Mouse (Mus musculus): Measurements from ENCODE around the gene Sirpa. TPM values are rescaled to one million over a fixed set of nuclear protein-coding genes. Genes with fewer than 3 reads are reported as not detected.
A peak's percentile ranks its signal among the peaks of the same experiment; 100 is the strongest.

The Sirpa gene
- total RNA-seq, 2 experiments from 2014 or later = 289 to 299 TPM

GRCm38 (mm10) chr2:129576611-129577447, 15.8 kb upstream of the Sirpa start:
- peak in 1 of 2 experiments; percentile 65 for DNase-seq (ENCODE audit: extremely low spot score in 1 of 2, low spot score in 2 of 2)
- intact Hi-C loops (cut with DNase I) = no loop called here

GRCm38 (mm10) chr2:129580656-129581055, 12.0 kb upstream of the Sirpa start:
- intact Hi-C loops (cut with DNase I) = no loop called here
- DNase-seq (ENCODE audit: extremely low spot score in 1 of 2, low spot score in 2 of 2) = no peak

- intact Hi-C loops (cut with DNase I) = no loop called here
- DNase-seq (ENCODE audit: extremely low spot score in 1 of 2, low spot score in 2 of 2) = no peak
Measured at GRCm38 (mm10) chr2:129581826-129582225, 10.8 kb upstream of the Sirpa start.

GRCm38 (mm10) chr2:129582261-129582660, 10.4 kb upstream of the Sirpa start:
- no peak for DNase-seq (ENCODE audit: extremely low spot score in 1 of 2, low spot score in 2 of 2)
- intact Hi-C loops (cut with DNase I) = no loop called here

- DNase-seq (ENCODE audit: extremely low spot score in 1 of 2, low spot score in 2 of 2) = no peak
- intact Hi-C loops (cut with DNase I) = no loop called here
Measured at GRCm38 (mm10) chr2:129584905-129585304, 7.7 kb upstream of the Sirpa start.

- intact Hi-C loops (cut with DNase I) = no loop called here
- DNase-seq (ENCODE audit: extremely low spot score in 1 of 2, low spot score in 2 of 2) = no peak
Measured at GRCm38 (mm10) chr2:129585904-129586514, 6.6 kb upstream of the Sirpa start.

- no peak for DNase-seq (ENCODE audit: extremely low spot score in 1 of 2, low spot score in 2 of 2)
- intact Hi-C loops (cut with DNase I) = no loop called here
Measured at GRCm38 (mm10) chr2:129587241-129587640, 5.4 kb upstream of the Sirpa start.

- intact Hi-C loops (cut with DNase I) = no loop called here
- no peak for DNase-seq (ENCODE audit: extremely low spot score in 1 of 2, low spot score in 2 of 2)
Measured at GRCm38 (mm10) chr2:129587825-129588251, 4.8 kb upstream of the Sirpa start.

- DNase-seq (ENCODE audit: extremely low spot score in 1 of 2, low spot score in 2 of 2) = no peak
- intact Hi-C loops (cut with DNase I) = loop anchor here (2.0 to 5.0 kb wide), 2 partner anchors 50 to 89 kb away; no protein-coding TSS in a partner anchor
Measured at GRCm38 (mm10) chr2:129591897-129592296, 738 bp upstream of the Sirpa start.

- DNase-seq (ENCODE audit: extremely low spot score in 1 of 2, low spot score in 2 of 2) = peak; percentile 83 to 92
- intact Hi-C loops (cut with DNase I) = loop anchor here (2.0 to 5.0 kb wide), 2 partner anchors 51 to 91 kb away; no protein-coding TSS in a partner anchor
Measured at GRCm38 (mm10) chr2:129593141-129593875, 673 bp downstream of the Sirpa start.

- intact Hi-C loops (cut with DNase I) = loop anchor here (2.0 to 5.0 kb wide), 2 partner anchors 52 to 91 kb away; no protein-coding TSS in a partner anchor
- no peak for DNase-seq (ENCODE audit: extremely low spot score in 1 of 2, low spot score in 2 of 2)
Measured at GRCm38 (mm10) chr2:129593876-129594421, 1.3 kb downstream of the Sirpa start.

- intact Hi-C loops (cut with DNase I) = loop anchor here (5.0 kb wide), 1 partner anchor 52 kb away; no protein-coding TSS in a partner anchor
- no peak for DNase-seq (ENCODE audit: extremely low spot score in 1 of 2, low spot score in 2 of 2)
Measured at GRCm38 (mm10) chr2:129594569-129594968, 1.9 kb downstream of the Sirpa start.

- DNase-seq (ENCODE audit: extremely low spot score in 1 of 2, low spot score in 2 of 2) = no peak
- intact Hi-C loops (cut with DNase I) = no loop called here
Measured at GRCm38 (mm10) chr2:129595206-129595605, 2.6 kb downstream of the Sirpa start.

GRCm38 (mm10) chr2:129595661-129596209, 3.1 kb downstream of the Sirpa start:
- no peak for DNase-seq (ENCODE audit: extremely low spot score in 1 of 2, low spot score in 2 of 2)

GRCm38 (mm10) chr2:129596555-129597172, 4.0 kb downstream of the Sirpa start:
- no peak for DNase-seq (ENCODE audit: extremely low spot score in 1 of 2, low spot score in 2 of 2)
- intact Hi-C loops (cut with DNase I) = no loop called here

More at GRCm38 (mm10) chr2:129595661-129596209, 3.1 kb downstream of the Sirpa start:
- intact Hi-C loops (cut with DNase I) = no loop called here

GRCm38 (mm10) chr2:129597581-129597980, 4.9 kb downstream of the Sirpa start:
- intact Hi-C loops (cut with DNase I) = no loop called here
- DNase-seq (ENCODE audit: extremely low spot score in 1 of 2, low spot score in 2 of 2) = no peak

- intact Hi-C loops (cut with DNase I) = no loop called here
- DNase-seq (ENCODE audit: extremely low spot score in 1 of 2, low spot score in 2 of 2) = no peak
Measured at GRCm38 (mm10) chr2:129598094-129598493, 5.5 kb downstream of the Sirpa start.

Data from left cerebral cortex, postnatal 10 days (tissue).